Mouse (Mus musculus): ENCODE results near the gene Ssrp1.

The Ssrp1 gene

DNA sequence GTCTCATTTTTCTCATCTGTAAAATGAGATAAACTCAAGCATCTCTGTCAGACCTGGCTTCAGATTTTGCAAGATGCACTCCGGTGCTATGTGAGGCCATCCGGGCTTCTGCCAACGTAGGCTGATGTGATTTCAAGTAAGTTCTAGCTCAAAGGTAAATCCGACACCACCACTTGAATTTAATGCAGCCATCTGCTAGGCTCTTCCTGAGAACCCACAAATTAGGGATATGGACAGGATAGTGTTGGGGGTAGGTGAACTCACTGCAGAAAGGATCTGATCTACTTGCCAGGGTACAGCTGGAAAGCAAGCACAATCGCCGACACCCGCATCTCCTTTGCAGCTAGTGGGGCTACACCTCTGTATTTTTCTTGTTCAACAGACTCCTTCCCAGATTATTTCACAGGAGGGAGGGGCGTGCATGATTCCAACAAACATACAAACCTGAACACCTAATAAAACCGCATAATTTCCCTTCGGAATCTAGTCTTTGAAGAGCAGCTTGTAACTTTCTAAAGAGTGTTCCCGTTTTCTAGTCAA is 457 bp upstream of the Ssrp1 start:
- no peak for DNase-seq (ENCODE audit: low spot score in 2 of 2)

GRCm38 (mm10) chr2:85038336-85038735 is 1.3 kb downstream of the Ssrp1 start:
- DNase-seq (ENCODE audit: low spot score in 2 of 2), result no peak

GRCm38 (mm10) chr2:85043623-85044022 is 6.6 kb downstream of the Ssrp1 start:
- no peak for DNase-seq (ENCODE audit: low spot score in 2 of 2)

- no peak for DNase-seq (ENCODE audit: low spot score in 2 of 2)
These were observed 9.2 kb downstream of the Ssrp1 start for GRCm38 (mm10) chr2:85046222-85046621.

- no peak for DNase-seq (ENCODE audit: low spot score in 2 of 2)
These were observed 10.0 kb downstream of the Ssrp1 start for GRCm38 (mm10) chr2:85047081-85047480.

DNA sequence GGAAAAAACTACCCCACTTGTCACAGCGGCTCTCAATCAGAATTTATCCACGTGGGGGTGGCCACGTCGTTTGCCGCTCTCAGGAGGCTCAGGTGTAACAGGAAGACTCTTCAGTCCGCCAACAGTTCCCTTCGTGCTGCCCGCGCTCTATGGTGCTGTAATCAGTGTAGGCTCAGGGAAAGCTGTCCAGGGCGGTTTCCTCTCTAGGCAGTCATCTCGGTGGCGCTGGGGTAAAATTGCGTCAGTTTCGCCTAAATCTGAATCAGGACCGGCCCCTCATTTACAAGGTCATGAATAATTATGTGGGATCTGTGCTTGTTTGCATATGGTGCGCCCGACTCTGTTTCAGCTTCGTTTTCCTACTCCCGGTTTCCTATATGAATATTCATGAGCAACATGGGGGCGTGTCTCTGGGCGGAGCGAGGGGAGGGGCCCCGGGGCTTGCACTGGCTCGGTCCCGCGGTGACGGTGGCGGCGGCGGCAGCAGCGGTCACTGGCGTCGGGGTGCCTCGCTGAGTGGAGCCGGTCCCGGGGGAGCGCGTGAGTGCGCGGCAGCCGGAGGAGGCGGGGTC is 10.6 kb downstream of the Ssrp1 start, which contains the start of gene Tnks1bp1:
TSS of gene Tnks1bp1 (plus strand) at position 427 of the 572 bp plus-strand sequence.
- DNase-seq (ENCODE audit: low spot score in 2 of 2), result peak; percentile 95

GRCm38 (mm10) chr2:85048168-85048751 is 11.2 kb downstream of the Ssrp1 start:
- peak; percentile 67 to 75 for DNase-seq (ENCODE audit: low spot score in 2 of 2)

DNA sequence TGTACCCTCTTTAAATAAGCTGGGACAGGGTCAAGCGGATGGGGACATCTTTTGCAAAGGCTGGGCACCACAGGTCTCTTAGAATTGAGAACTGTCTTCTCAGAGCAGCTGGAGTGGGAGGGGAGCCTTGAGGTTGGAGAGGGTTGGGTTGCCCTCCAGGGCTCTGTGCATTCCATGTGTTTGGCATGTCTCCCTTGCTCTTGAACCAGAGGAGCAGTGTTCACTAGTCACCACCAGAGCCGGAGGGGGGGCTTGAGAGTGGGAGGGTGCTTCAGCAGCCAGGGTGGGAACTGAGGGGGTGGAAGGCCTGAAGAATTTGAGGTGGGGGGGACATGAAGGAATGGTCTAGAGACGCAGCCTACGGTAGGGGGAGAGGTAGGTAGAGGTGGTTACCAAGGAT is 12.2 kb downstream of the Ssrp1 start:
- no peak for DNase-seq (ENCODE audit: low spot score in 2 of 2)

GRCm38 (mm10) chr2:85050001-85050634 is 13.1 kb downstream of the Ssrp1 start:
- DNase-seq (ENCODE audit: low spot score in 2 of 2), result peak in 1 of 2 experiments; percentile 69

DNA sequence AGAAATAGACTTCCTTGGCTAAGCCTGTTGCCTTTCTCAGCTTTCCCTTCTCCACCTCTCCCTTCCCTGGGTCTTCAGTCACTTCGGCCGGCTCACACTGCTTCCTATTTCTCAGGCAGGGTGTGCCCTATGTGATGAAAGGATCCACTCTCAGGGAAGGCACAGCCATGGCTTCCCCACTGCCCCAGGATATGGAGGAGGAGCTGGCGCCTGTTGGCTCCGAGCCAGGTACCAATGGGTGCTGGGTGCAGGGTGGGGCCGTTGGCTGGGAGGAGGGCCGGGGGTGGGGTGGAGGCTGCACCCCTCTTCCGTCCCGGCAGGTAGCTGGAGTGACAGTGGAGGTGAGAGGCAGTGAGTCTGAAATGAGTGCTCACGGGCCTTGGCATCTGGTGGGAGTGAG is 13.7 kb downstream of the Ssrp1 start:
- no peak for DNase-seq (ENCODE audit: low spot score in 2 of 2)

DNA sequence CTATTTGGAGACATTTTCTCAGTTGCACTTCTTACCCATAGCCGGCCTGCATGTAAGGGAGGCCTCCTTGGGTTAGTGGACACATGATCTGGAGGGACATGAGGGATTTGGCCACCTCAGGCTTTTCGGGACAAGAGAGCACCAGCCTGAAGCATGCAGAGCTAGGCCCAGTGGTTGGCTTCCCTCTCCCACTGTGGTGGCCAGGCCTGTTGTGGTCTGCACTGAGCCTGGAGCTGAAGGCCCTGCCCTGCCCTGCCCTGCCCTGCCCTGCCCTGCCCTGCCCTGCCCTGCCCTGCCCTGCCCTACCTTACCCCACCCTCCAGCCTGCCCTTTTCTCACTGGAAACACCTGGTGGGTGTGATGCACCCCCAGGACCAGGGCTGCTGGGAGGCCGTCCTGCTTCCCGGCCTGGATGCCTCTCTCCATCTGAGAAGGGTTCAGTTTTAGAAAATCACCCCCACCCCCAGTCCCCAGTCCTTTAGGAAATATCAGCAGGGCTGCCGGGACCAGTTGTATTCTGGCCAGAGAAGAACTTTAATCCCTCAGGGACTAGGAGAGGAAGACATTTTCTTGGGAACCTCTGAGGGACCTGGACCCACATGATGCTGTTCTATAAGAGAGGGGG is 16.3 kb downstream of the Ssrp1 start:
- DNase-seq (ENCODE audit: low spot score in 2 of 2), result no peak

DNA sequence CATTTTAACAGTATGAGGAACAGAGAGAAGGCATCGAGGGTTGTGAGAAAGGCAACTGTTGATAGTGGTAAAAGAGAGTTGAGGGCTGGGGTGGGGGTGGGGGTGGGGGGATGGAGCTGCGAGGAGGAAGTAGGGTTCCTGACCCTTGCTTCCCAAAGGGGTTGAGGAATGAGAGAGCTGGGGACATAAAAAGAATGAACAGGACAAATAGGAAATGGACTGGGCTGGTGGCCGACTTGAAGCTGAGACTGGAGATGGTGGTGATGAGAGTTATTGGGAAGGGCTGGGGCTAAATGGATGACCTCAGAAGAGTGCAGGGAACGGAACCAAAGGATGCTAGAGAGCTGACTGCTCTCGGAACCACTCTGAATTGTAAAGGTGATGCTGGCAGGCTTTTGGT is 19.7 kb downstream of the Ssrp1 start:
- no peak for DNase-seq (ENCODE audit: low spot score in 2 of 2)

DNA sequence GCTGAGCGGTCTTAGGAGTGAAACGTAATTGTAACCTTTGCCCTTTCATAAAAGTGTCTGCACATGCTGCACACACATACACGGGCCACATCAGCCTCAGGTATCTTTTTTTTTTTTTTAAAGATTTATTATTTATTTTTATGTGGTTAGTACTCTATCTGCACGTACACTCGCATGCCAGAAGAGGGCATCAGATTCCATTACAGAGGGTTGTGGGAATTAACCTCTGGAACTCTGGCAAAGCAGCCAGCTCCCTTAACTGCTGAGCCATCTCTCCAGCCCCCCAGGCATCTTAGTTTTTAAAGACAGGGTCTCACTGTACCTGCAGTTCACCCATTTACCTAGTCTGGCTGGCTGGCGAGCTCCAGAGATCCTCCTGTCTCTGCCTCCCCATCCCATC is 22.6 kb downstream of the Ssrp1 start:
- no peak for DNase-seq (ENCODE audit: low spot score in 2 of 2)

- DNase-seq (ENCODE audit: low spot score in 2 of 2), result no peak
These were observed 23.6 kb downstream of the Ssrp1 start for GRCm38 (mm10) chr2:85060591-85061060.

DNA sequence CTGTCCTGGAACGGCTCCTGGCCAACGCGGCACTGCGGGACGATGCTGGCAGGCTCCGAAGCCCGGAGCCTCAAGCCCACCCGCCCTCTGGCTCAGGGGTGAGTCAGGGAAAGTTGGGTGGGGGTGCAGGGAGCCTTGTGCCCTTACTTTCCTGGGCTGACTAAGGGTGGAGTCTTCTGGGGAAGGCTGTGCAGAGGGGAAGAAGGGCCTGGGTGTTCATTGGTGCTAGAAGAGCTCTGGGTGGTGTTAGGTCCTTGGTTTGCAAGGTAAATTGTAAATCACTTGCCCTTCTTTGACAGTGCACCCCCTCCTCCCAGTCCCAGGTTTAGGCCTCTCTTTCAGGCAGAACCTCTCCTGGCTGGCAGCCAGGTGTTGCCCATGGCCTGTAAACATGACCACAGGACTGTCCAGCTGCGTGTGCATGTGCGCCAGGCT is 24.1 kb downstream of the Ssrp1 start:
- no peak for DNase-seq (ENCODE audit: low spot score in 2 of 2)

DNA sequence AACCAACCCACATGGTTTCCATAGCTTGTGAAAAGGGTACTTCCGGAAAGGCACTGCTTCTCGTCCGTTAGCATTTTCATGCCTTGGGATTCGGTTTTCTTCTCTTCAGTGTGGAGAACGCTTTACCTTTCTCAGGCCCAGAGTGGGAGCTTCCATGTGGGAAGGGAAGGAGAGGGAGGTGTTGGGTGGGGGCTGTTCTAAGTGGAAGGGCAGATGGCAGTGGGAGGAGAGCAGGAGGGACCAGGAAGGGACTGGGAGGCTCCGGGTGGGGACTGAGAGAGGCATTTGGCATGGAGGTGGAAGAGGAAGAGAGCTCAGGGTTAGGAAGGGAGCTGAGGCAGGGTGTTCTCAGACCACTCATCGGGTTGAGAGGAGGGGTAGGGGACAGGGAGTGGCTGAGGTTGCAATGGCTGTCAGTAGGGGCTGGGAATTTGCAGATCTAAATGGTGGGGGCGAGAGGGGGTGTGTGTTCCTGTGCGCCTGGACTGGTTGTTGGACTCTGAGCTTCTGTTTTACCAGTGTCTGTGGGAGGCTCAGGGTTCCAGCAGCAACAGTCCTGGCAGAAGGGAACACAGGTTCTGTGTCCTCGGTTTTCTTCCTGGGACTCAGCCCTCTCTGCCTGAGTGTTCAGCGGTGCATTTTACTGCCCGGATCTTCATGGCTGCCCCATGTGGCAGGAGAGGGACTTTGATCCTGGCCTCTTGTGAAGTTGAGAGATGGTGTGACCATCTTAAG is 28.3 kb downstream of the Ssrp1 start:
- peak in 1 of 2 experiments; percentile 65 for DNase-seq (ENCODE audit: low spot score in 2 of 2)

DNA sequence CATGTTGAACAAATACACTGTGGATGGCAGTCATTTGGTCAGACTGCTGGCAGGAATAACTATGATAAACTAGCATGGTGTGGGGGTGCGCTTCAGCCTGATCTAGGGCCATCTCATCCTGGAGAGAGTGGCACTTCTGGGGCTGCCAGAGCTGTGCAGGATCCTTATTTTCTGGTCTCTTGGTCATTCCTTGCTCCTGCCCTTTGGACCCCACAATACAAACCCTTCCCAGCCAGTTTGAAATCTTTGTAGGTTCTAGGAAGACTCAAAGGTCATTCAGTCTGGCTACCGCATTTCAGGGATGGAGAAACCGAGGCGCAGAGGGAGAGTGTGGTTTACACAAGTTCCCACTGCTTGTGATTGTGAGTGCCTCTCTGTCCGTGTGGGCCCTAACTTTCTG is 29.9 kb downstream of the Ssrp1 start:
- DNase-seq (ENCODE audit: low spot score in 2 of 2), result no peak

GRCm38 (mm10) chr2:85067903-85068625 is 31.0 kb downstream of the Ssrp1 start:
- DNase-seq (ENCODE audit: low spot score in 2 of 2), result no peak

- no peak for DNase-seq (ENCODE audit: low spot score in 2 of 2)
These were observed 31.6 kb downstream of the Ssrp1 start for GRCm38 (mm10) chr2:85068626-85069025.

DNA sequence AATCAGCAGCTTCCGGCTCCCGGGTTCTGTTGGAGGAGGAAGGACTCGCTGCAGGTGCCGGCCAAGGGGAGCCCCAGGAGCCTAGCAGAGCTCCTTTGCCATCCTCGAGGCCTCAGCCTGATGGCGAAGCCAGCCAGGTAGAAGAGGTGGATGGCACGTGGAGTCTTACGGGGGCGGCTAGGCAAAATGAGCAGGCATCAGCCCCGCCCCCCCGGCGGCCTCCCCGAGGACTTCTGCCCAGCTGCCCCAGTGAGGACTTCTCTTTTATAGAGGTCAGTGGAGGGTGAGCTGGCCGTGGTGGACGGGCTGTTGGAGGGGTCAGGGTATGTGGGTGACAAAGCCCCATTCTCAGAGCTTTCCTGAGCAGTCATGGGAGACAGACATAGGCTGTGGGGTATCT is 33.1 kb downstream of the Ssrp1 start:
- no peak for DNase-seq (ENCODE audit: low spot score in 2 of 2)

DNA sequence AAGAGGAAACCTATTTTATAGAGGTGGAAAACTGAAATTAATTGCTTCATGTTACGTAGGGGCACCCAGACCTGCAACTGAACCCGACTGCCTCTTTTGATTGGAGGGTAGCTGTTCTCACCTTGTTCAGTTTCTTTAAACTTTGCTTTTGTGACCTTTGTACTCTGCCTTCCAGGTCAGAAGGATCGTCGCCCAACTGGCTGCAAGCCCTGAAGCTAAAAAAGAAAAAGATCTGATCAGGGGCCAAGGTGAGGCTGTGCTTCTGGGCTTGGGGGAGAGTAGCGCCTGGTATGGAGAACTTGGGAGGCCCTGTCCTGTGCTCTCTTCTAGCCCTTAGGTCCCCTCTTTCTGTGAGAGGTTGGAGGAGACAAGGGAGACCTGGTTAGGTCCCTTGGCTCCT is 34.9 kb downstream of the Ssrp1 start:
- no peak for DNase-seq (ENCODE audit: low spot score in 2 of 2)

All from frontal cortex, postnatal 36 days (tissue).